Mouse (Mus musculus) heart, adult 2 months (tissue): Measurements from ENCODE around the gene Klhl25.

Experiments used
- CTCF ChIP-seq: fragments of 200-600 bp; IDR thresholded peaks from 2 replicates; pipeline ENCODE4 v1.8.1; 2022; ENCODE audit warnings: antibody characterized with exemption, mild to moderate bottlenecking, moderate library complexity
- EP300 ChIP-seq: fragments of 200-500 bp; IDR thresholded peaks from 2 replicates; pipeline ENCODE4 v1.6.1; 2011; ENCODE audit warnings: low read depth, low read length, control low read depth; ENCODE audit not compliant: insufficient read depth
- POLR2A ChIP-seq: fragments of 200-500 bp; IDR thresholded peaks from 2 replicates; pipeline ENCODE4 v1.6.1; 2011; ENCODE audit warnings: mild to moderate bottlenecking, low read depth, low read length, control low read depth; ENCODE audit not compliant: insufficient read depth

DNA sequence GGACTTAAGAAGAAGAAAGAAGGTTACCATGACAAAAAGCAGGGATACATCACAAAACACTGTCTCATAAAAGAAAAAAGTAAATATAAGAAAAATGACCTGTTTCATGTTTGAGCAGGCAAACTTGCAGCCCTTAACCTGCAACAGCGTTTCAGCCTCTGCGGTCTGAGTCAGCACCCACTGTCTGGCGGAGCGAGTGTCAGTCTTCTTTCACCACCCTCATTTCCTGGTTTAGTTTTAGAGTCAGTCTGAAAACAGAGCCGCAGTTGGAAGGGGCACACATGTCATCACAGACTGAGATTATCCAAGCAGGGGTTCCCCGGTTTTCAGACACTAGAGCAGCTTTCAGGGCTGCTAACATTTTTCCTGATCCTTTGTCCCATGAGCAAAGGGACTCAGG lies 33.3 kb downstream of the Klhl25 start:
- TF ChIP-seq CTCF (no peak), EP300 (no peak), POLR2A (no peak)
